Mouse (Mus musculus): Measurements from ENCODE around the gene Tmbim7.

GRCm38 (mm10) chr5:3645326-3645725, 5.7 kb upstream of the Tmbim7 start:
- no peak for TF ChIP-seq CTCF (IDR thresholded peaks at IDR 0.05)
- no peak for TF ChIP-seq EP300 (IDR thresholded peaks at IDR 0.05; ENCODE audit: insufficient read depth, low read depth, low read length)
- no peak for TF ChIP-seq POLR2A (IDR thresholded peaks at IDR 0.05; ENCODE audit: insufficient read depth, low read depth, low read length)
